Mouse (Mus musculus): ENCODE measurements around the gene Hivep3.
A peak's percentile ranks its signal among the peaks of the same experiment; 100 is the strongest.

Gene Hivep3

GRCm38 (mm10) chr4:119911071-119911904 is 177.7 kb downstream of the Hivep3 start:
- peak; percentile 61 to 62 for DNase-seq

- no peak for DNase-seq
Measured at GRCm38 (mm10) chr4:119912216-119912615, 178.6 kb downstream of the Hivep3 start.

GRCm38 (mm10) chr4:119914194-119914593 is 180.6 kb downstream of the Hivep3 start:
- DNase-seq, result no peak

GRCm38 (mm10) chr4:119915069-119915468 is 181.5 kb downstream of the Hivep3 start:
- no peak for DNase-seq

GRCm38 (mm10) chr4:119917502-119917901 is 183.9 kb downstream of the Hivep3 start:
- DNase-seq, result peak in 1 of 2 experiments; percentile 36

GRCm38 (mm10) chr4:119919349-119919748 is 185.8 kb downstream of the Hivep3 start:
- DNase-seq, result peak in 1 of 2 experiments; percentile 3

GRCm38 (mm10) chr4:119921022-119921717 is 187.6 kb downstream of the Hivep3 start:
- no peak for DNase-seq

- DNase-seq, result no peak
Measured at GRCm38 (mm10) chr4:119921723-119922266, 188.2 kb downstream of the Hivep3 start.

- no peak for DNase-seq
Measured at GRCm38 (mm10) chr4:119922945-119923344, 189.4 kb downstream of the Hivep3 start.

GRCm38 (mm10) chr4:119923410-119923809 is 189.8 kb downstream of the Hivep3 start:
- DNase-seq, result no peak

- no peak for DNase-seq
Measured at GRCm38 (mm10) chr4:119925052-119925451, 191.5 kb downstream of the Hivep3 start.

- peak; percentile 77 to 83 for DNase-seq
Measured at GRCm38 (mm10) chr4:119931923-119932322, 198.3 kb downstream of the Hivep3 start.

GRCm38 (mm10) chr4:119932549-119933257 is 199.1 kb downstream of the Hivep3 start:
- no peak for DNase-seq

- DNase-seq, result no peak
Measured at GRCm38 (mm10) chr4:119934901-119935300, 201.3 kb downstream of the Hivep3 start.

- DNase-seq, result peak; percentile 63 to 67
Measured at GRCm38 (mm10) chr4:119937876-119938275, 204.3 kb downstream of the Hivep3 start.

- DNase-seq, result no peak
Measured at GRCm38 (mm10) chr4:119938518-119938917, 204.9 kb downstream of the Hivep3 start.

- DNase-seq, result peak; percentile 65 to 68
Measured at GRCm38 (mm10) chr4:119939786-119940185, 206.2 kb downstream of the Hivep3 start.

- no peak for DNase-seq
Measured at GRCm38 (mm10) chr4:119946224-119946887, 212.8 kb downstream of the Hivep3 start.

- no peak for DNase-seq
Measured at GRCm38 (mm10) chr4:119947232-119948162, 213.9 kb downstream of the Hivep3 start.

- peak in 1 of 2 experiments; percentile 5 for DNase-seq
Measured at GRCm38 (mm10) chr4:119948406-119948805, 214.8 kb downstream of the Hivep3 start.

- no peak for DNase-seq
Measured at GRCm38 (mm10) chr4:119948922-119949614, 215.5 kb downstream of the Hivep3 start.

All from cerebellum, adult 18-20 months (tissue).